Mouse (Mus musculus): ENCODE measurements at regions not wholly inside any gene's neighbourhood (a gene's known extent, or its start where the extent isn't known, plus 50 kb on each side); places are given as distances from the start of the nearest gene placed in this dataset.
"Not testable (repeated sequence)": the region's sequence is repeated elsewhere in the genome, so short reads cannot be mapped to it uniquely, and the experiment has no call there.

DNA sequence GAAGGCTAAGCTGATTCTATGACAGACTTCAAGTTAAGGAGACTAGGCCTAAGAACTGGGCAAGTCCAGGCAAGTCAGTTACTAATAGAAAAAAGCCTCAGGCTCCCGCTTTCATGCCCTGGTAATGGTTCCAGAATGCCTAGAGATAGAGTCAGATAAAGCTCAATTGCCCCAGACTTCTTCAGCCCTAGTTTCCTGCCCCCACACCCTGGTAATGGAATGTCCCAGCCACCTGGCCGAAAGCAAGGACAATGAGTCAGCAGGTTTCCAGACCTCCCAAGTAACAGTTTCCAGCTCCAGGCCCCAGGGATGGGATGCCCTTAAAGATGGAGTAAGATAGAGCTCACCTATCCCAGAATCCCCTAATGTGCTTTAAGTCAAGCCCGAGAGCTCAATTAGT, 143.6 kb upstream of the Rad23b start:
- DNase-seq: no peak

DNA sequence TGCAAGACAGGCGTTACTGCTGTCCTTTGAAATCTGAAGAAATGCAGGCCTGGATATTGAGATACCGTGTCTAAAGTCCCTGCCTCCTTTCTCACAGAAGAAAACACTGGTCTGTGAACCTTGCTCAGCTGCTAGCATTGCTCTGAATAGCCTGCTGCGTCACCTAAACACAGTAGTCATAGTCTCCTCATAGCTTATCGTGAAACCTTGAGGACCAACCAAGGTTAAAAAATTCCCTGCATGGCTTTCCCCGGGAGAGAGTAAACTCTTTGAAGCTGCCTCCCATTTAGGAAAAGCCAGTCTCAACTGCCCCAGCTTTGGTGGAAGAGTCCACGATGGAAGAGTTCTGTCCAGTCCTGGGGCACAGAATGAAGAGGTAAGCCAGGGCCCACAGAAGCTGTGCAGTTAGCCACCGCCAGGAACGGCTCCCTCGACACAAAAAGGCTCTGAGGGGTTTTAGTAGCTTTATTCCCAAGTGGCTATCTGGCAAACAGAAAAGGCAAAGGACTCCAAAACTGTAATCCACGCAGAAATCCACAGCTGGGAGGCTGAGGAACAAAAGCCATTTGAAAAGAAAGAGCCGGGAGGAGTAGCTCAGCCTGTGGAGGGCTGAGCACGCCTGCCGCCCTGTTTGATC, 142.0 kb upstream of the Rad23b start:
- DNase-seq: no peak

DNA sequence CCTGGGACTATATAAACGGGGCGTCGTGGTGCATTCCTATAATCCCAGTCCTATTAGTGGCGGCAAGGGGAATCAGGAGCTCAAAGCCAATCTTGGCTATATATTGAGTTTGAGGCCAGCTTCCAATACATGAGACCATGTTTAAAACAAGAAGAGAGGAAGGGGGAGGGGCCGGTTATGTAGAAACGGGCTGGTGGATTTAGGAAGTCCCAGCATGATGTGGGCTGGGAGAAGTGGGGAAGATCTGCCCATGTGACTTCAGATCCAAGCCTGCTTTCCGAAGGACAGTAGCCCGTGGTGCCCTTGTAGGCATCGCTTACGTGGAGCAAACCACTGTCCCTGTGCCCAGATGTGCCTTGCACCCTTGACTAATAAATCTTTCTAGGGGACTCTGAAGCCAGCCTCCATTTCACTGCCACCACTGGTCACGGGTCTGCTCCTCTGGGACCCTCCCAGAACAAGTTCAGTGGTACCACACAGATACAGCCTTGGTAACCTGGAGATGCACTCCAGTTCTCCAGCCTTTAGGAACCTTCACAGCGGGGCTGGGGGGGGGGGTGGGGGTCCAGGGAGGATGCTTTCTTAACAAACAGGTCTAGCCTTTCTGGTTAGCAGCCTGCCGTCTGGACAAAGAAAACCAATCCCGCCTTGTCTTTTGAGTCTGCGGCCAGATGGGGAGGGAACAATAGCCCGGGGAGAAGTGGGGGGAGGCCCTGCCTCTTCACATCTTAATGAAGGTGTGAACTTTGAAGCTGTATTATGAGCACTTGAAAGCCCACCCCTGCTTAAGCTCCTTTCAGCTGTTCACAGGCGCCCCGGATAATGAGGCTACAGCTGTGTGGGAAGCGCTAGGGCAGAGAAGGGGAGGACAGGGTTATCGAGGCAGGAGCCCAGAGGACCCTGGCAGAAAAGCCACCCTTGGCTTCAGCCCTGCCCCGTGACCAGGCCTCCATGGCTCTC, 141.2 kb upstream of the Rad23b start:
- DNase-seq: peak; percentile 86

DNA sequence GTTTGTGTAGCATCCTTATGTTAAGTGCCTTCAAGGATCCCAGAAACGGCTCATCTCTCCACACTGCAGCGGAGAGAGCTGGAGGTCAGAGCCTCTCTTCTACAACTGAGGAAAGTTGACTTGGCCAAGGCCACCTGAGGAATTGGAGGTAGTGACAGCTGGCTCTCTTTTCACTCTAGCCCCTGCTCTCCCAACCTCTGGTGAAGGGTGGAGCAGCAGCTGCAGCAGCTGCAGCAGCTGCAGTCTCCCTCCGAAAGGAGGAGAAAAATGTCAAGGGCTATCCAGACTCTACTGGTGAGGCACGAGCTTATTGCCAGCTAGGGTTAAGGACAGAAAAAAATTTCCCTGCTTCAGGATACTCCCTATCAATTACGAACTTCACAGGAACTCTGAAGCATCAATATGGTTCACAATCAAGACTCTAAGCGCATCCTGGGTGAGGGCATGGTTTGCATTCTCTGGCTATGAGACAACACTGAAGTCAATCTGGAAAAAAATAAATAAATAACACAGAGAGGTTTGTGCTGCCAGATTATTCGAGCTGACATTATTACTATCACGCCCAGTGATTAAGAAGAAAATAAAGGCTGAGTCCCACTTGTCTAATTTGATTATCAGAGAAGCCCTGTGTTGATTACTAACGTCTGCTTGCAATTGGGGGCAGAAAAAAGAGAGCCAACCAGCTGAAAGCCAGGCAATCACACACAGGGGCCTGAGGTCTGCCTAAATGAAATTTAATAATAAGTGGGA, 134.2 kb upstream of the Rad23b start:
- DNase-seq: peak; percentile 80

DNA sequence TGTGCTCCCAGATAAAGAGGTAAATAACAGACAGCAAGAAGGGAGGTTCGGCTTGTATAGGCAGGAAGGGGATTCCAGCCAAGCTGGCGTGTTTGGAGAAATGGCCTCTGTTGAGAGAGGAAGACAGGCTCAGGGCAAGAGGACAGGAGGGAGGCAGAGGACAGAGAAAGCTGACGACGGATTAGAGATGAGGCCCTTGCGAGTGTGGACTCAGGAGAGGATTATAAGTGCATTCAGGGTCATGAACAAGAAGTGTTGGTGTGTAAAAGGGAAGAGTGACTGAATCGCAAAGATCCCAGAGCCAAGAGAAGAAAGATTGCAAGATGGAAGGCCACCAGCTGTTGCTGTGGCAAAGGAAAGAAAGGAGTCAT, 133.7 kb upstream of the Rad23b start:
- DNase-seq: peak; percentile 75

DNA sequence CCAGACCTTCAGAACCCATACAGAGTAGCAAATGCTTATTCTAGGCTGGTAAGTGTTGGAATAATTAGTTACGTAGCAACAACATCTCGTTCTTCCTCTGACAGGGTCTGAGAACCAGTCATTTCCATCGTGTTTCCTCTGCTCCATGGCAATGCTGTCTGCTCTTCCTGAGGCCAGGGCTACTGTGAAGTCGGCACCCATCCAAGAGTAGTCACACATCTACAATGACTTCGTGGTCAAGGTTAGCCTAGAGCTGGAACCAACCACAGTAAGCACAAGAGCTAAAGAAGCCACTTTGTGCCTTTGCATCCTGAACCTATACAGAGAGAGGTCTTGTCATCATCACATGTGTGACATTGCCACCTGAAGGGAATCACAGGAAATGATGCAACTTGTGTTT, 124.1 kb upstream of the Rad23b start:
- DNase-seq: no peak

DNA sequence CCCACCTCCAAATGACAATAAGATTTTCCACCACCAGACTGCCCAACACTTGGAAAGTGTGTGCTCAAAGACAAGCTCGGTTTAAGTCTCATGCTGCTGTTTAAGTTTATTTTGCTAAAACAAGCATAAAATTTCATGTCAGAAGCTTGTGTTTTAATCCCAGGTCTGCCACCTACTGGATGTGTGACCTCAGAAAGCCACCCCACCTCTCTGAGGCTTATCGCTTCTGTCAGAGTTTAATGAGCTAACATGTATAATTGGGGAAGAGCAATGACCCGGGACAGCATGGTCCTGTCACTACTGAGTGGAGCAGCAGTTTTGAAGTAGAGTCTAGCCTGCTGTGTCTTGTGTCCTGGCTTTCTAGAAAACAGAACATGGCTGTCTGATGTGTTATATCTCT, 122.4 kb upstream of the Rad23b start:
- peak; percentile 51 for DNase-seq

DNA sequence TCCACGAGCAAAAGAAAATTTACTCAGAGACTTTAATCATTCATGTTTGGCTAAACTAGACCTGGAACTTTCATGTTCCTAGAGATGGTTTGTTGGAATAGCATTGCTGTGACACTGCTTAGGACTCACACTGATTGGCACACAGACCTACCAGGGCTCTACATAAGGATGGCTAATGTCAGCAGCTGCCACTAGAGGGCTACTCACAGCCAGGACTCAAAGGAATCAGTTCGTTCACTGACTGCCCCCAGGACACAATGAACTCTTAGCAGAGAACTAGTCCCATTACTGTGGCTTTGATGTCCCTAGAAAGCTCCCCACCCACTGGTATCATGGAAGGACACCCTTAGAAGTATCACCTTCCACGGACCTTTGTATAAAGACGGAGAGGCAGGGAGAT, 118.3 kb upstream of the Rad23b start:
- DNase-seq: peak; percentile 63

DNA sequence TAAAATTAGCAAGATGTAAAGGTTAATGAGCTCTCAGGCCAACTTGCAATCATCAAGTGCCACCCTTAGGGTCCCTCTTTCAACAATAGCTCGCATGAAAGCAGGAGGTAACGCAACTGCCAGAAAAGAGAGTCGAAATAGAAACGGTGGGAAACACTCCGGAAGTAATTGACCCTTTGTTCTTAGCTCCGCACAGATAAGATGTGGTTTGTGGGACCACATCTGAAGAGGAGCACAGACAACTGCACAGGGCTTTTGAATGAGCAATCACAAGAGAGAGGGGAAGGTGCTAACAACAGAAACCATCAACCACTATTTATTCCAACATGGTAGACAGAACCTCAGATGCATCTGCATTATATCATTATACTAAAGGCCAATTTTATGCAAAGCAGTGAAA, 112.0 kb upstream of the Rad23b start:
- no peak for DNase-seq

DNA sequence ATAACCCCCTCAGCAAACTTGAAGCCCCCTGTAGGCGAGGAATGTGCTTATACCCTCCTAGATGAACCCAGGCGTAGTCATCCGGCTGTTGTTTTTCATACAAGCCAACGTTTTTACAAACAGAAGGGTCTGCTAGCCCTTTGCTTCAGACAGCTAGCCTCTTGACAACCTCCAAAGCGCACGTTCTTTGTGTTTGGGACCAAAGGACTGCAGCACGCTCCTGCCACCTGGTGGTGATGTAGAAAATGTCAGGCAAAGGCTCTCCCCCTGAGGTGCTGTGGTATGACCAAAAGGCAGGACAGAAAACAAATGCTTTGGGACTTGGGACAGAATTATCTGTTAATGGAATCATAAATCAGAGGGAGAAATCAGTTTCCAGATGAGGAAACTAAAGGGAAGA, 109.4 kb upstream of the Rad23b start:
- peak; percentile 86 for DNase-seq

DNA sequence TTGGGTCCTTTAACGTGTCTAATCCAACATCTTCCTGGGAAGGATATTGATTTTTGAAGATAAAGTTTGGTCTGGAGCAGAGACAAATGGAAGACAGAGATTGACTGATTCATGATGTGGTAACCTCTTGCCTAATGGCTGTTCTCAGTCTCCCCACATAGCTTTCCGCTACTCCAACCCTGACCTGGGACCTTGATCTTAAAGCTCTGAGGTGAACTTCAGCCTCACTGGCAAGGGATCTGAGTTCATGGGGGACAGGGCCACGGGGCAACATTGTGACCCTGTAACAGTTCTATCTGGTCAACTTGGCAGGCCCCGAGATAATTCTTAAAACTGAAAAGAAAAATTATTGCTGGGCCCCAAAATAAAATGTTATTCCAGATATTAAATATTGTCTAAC, 107.5 kb upstream of the Rad23b start:
- no peak for DNase-seq

DNA sequence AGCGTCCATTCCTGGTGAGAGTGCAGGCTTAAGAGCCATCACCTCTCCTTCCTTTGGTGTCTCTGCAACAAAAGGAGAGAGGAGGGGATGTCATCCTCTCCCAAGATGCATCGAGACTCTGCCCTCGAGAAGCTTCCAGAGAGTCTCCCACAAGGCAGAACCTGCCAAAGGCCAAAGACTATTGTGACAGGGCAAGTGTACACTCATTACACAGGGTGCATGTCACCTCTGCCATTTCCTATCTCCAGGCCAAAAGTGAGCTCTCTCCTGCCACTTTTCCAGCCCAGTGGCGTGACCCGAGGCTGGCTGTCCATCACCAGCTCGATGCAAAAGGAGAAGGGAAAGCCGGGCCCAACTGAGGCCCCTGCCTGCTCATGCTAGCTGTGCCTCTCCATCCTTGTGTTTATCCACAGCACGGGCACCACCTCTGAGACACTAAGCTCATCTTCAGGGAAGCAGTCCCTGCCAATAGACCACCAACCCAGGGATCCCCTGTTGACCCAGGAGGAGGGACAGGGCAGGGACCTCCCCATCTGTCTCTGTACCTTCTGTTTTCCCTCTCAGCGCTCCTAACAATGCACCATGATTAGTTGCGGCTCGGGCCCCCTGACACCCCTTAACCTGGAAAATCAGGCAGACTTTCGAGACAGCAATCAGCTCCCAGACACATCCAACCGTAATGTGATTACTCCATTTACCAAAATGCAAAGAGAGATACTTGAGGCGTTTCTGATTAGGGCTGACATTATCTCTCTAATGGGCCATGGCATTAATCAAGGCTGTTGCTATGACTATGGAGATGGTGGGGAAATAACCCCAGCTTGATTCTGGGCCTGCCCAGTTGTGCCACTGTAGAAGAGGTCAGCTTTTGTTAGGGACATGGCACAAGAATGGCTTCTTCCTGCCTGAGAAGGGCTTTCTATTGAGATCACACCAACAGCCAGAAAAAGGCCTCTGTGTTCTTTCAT, 106.5 kb upstream of the Rad23b start:
- peak; percentile 84 for DNase-seq

DNA sequence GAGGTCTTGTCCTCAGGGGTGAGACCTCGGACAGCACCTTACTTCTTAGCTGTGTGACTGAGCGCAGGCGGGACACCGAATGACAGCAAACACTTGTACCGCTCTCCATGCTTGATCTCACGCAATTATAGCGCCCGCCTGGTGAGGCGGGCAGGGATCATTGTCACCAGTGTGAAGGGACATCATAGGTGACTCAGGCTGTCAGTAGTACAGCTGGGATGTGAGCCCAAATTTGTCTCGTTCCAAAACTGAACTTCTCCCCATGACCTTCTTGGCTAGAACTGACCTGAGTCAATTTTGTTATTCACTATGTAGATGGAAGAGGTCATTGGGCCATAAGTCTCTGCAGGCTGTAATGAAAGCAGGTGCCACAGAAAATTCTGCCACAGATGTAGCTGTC, 104.1 kb upstream of the Rad23b start:
- DNase-seq: peak; percentile 23

DNA sequence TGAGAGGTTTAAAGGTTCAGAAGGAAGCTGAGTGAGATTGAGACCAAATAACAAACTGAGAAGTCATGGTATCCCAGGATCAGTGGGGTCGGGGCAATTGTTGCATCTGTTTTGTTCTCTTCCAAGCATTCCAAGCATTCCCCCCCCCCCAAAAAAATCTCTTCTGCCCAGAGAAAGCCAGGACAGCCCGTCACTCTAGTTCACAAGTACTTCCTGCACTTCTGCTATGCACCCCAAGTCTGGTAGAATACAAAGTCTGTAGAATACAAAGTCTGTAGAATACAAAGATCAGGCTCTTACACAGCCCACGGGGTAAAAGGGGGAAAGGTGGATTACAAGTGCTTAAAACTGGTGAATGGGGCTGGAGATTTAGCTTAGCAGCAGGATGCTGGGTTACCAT, 99.5 kb upstream of the Rad23b start:
- DNase-seq: no peak

DNA sequence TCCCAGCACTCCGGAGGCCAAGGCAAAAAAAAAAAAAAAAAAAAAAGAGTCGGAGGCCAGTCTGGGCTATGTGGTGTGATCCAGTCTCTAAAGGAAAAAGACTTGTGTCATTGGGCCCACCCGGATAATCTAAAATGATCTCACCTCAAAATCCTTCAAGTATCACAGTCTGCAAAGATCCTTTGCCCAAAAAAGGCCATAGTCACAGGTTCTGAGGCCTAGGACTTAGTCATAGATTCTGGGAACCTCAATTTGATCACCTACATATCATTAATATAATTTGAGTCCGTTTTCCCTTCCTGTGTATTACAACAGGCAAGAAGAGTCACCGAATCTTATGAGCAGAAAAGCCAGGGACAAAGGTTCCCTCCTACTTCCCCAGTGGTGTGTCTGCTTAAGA, 98.3 kb upstream of the Rad23b start:
- no peak for DNase-seq

DNA sequence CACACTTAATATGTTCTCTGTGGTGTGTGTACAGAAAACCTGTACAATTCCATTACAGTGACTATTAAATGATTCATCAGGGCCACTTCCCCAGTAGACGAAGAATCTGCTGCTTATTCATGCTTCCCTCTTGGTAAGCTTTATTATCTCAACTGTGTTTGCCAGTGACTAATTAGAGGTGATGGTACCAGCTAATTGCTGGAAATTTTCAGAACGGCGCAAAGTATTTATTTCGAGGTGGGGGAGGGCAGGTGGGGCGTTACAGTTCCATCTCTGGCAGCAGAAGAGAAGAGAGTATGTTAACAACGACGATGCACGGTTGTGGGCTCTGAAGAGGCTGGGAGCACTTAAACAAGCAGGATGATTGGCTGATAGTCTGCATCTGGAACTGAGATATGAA, 96.1 kb upstream of the Rad23b start:
- DNase-seq: peak; percentile 47

DNA sequence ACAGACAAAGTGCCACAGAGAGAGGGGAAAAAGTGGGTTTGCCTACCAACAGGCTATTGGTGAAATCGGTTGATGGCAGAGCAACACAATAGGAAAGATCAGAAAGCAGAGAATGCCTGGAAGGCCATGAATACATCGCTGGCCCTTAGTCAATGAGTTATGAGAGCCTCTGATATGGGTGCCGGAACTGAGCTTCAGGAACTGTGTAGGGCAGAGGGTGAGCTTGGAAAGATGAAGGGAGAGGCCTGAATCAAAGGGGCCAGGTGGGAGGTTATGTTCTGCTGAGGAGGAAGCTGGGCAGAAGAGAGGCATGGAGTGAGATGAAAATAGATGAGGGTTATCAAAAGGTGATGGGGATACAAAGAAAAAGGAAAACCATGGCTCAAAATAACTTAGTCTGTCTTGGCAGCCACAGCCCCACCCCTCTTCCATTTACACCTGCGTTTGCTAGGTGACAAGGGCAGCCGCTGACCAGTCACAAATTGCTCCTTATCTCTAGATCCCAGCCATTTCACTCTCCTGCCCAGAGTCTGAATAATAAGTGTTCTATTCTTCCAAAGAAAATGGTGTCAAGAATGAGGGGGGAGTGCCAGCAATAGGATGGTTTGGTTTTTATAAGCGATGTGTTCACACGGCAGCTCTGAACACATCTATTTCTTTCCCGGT, 77.7 kb upstream of the Rad23b start:
- no peak for DNase-seq

DNA sequence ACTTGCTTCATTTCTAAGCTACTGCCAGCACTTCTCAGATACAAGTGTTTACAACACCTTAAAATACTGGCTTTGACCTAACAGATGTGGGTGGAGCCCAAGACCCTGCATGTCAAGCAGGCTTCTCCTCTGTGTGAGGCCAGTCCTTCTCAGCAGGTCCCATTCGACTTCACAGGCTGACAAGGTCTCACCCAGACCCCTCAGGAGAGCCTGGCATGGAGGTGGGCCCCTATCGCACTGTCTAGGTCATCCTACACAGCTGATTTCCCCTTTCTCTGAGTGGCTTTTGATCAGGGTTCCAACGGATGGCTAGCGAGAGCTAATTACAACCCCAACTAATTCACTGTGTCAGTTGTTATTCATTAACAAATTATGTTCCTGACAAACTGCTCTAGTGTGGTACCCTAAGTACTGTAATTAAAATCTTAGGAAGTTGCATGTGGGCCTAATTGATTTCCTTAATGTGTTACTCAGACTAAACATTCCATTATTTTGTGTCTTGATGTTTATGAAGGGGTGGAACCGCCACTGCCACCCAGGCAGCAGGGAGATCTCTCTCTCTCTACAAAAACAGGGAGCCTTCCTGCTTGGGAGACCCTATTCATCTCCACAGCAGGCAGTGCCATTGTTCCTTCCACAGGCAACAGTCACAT, 73.4 kb upstream of the Rad23b start:
- DNase-seq: peak; percentile 87

DNA sequence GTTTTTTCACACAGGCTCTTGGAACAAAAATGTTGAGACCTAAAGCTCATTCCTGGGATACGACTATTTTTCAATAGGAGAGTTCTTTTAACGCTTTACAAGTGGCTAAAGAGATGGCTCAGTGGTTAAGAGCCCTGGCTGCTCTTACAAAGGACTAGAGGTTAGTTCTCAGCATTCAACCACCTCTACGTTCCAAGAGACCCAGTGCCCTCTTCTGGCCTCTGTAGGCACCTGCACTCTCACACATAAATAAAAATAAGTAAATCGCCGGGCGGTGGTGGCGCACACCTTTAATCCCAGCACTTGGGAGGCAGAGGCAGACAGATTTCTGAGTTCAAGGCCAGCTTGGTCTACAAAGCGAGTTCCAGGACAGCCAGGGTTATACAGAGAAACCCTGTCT, 70.5 kb upstream of the Rad23b start:
- not testable (repeated sequence) for DNase-seq

DNA sequence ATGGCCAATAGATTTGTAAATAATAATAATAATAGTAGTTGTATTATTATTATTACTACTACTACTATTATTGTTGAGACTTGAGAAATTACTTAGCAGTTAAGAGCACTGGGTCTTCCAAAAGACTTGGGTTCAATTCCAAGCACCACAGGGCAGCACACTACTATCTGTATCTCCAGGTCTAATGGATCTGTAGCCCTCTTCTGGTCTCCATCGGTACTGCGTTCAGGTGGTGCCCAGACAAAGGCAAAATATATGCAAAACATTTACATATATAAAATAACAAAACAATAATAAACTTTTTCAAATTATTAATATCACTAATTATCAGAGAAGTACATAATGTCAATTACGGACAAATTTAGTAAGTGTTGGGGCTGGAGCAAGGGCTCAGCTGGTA, 69.1 kb upstream of the Rad23b start:
- DNase-seq: no peak

DNA sequence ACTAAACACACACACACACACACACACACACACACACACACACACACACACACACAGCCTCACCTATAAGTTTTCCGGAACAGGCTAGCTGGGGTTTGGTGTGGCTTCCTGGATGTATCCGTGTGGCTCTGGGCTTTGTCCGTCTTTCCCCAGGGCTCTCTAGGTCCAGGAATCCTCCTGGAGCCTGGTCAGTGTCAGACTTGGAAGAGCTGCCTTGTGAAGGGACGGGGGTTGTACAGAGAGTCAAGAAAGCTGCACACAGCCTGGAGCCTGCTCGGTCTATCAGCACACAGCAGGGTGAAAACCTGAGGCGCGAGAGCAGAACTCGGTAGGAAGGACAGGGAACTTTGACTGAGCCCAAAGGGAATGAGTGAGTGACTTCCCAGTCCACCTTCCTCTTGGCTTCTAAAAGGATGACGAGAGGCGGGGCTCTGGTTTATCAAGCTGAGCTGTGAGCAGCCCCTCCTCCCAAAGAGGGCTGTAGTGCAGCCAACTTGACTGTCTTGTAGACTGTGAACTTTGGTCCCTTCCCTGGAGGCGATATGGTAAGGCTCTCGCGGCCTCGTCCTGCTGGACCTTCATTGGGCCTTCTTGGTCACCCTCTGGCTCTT, 68.3 kb upstream of the Rad23b start:
- no peak for DNase-seq
